Mouse (Mus musculus) brain, embryonic 14.5 days (tissue): ENCODE measurements around the gene Taf4. TPM values are rescaled to one million over a fixed set of nuclear protein-coding genes. Genes with fewer than 3 reads are reported as not detected.

ENCODE experiments used
- DNase-seq: peaks from one replicate; pipeline ENCODE4 v3.0.0-alpha.2; 2011; ENCODE audit warnings: low read depth
- CTCF ChIP-seq: fragments of 200-500 bp; IDR thresholded peaks from 2 replicates; pipeline ENCODE4 v1.5.1; 2012; ENCODE audit warnings: inconsistent platforms, mild to moderate bottlenecking, moderate library complexity, borderline replicate concordance; ENCODE audit not compliant: insufficient read depth, insufficient read length; ENCODE audit errors: extremely low read depth
- POLR2A ChIP-seq: fragments of 200-500 bp; IDR thresholded peaks from 2 replicates; pipeline ENCODE4 v1.6.1; 2012; ENCODE audit warnings: mild to moderate bottlenecking, inconsistent platforms, borderline replicate concordance; ENCODE audit not compliant: poor library complexity, insufficient read depth, insufficient read length, severe bottlenecking; ENCODE audit errors: extremely low read depth
- polyA plus RNA-seq: library from polyadenylated mRNA; depleted of rRNA; stranded (reverse); fragments of >200 nt; gene quantifications from 2 replicates; pipeline ENCODE4 v1.2.3, GENCODE M21; 2012

The Taf4 gene
- polyA plus RNA-seq, 1 experiment: 20.8 TPM

GRCm38 (mm10) chr2:179978250-179978649 is 1.8 kb upstream of the Taf4 start:
- no peak for TF ChIP-seq CTCF
- no peak for TF ChIP-seq POLR2A
- DNase-seq: no peak

DNA sequence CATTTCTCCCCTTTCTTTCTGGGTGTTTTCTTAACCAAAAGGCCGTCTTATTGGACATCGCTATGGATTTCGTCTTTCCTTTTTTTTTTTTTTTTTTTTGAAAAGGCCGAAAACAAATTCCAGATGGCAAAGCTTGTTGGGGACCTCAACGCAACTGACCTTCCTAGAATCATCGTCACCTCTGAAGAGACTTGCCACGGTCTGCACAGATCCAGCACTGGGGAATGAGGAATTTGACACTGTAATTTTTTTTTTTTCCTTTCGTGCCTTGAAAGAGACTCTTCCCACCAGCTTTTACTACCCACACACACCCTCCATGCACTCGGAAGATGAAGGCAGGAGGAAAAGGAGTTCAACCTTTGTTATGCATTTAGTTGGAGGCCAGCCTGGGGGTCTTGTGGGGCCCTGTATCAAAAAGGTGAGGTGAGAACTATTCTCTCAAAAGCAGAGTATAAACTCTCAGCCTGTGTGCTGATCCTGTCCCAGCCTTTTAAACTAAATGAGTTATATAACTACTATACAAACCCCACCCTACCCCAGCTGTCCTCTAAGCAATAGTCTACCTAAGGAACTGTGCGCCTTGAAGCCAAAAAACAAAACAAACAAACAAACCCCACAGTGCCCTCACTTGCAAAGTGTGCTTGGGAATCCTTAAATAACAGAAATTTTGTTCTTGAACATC is 1.0 kb upstream of the Taf4 start:
- TF ChIP-seq CTCF: no peak
- no peak for TF ChIP-seq POLR2A
- no peak for DNase-seq

- no peak for TF ChIP-seq CTCF
- no peak for TF ChIP-seq POLR2A
- no peak for DNase-seq
Observed at GRCm38 (mm10) chr2:179976295-179976627, 185 bp downstream of the Taf4 start.

GRCm38 (mm10) chr2:179975851-179976250 is 595 bp downstream of the Taf4 start:
- TF ChIP-seq POLR2A: no peak
- peak; percentile 17 for DNase-seq

DNA sequence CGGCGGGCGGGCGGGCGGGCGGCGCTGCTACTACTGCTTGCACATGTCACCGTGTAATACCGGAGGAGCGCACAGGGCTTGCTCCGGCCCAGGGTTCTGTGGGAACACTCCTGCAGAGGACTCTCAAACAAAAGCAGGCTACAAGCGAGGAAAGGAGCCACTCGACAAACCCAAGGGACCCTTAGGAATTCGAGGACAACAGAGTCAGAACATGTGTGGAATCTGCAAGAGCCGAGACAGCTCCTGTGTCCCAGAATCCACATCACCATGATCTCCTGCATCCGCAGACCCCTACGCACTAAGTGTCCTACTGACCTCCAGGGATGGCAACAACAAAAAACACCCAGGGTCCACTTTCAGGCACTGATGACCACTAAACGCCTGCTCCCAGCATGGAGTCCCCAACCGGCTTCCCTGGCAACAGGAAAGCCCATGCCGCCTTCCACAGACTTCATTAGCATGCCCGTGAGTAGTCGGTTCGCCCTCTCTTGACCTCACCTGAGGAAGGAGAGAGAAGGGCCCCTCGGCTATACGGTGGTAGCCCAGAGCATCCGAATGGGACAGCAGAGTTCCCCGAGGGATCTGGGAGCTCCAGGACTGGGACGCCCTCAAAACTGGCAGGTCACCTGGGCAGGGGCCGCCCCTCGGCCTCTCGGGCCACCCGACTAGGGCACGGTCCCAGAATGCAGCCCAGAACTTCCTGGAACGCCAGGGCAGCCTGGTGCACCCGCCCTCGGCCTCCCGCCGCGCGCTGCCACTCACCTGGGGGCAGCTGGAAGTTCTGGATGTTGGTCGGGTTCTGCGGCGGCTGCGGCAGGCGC is 1.6 kb downstream of the Taf4 start:
- DNase-seq: peak; percentile 18
- TF ChIP-seq POLR2A (no peak), CTCF (no peak)

- peak; percentile 45 for DNase-seq
- no peak for TF ChIP-seq CTCF
Observed at GRCm38 (mm10) chr2:179973871-179974628, 2.4 kb downstream of the Taf4 start.

DNA sequence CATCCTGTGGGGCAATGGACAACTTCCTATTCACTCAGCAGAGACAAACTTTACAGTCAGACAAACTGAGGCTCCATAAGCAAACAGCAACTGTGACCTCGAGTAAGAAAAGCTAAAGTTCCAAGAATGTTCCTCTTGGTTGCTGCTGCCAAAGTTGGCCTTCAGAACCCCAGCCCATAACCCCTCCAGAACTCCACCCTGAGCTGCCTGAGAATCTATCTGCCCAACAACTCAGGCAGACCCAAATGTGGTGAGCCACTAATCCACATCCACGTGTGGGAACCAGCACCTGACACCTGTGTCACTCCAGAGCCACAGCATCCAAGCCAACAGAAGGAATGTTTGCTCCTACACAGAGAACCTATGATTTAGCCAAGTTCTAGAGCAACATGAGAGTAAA is 4.0 kb downstream of the Taf4 start:
- TF ChIP-seq POLR2A (no peak), CTCF (no peak)
- no peak for DNase-seq

DNA sequence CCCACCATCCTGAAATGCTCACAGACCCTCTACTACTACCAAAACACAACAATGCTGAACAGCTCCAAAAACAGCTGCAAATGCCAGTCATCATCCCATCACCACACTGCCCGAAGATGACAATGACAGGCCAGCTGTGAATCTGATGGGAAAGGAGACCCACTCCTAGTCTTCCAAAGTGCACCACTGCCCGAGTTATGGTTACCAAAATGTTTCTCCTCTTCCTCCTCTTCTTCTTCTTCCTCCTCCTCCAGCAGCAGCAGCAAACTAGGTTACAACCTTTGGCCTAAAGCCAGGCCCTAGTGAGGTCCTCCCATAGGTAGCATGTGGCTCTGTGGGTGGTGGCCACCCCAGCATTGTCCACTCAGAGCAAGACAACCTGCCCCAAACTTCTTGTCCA is 4.6 kb downstream of the Taf4 start:
- TF ChIP-seq CTCF (no peak), POLR2A (no peak)
- no peak for DNase-seq

GRCm38 (mm10) chr2:179969137-179969536 is 7.3 kb downstream of the Taf4 start:
- DNase-seq: no peak

GRCm38 (mm10) chr2:179967633-179968032 is 8.8 kb downstream of the Taf4 start:
- no peak for TF ChIP-seq CTCF
- TF ChIP-seq POLR2A: no peak
- DNase-seq: no peak

More at GRCm38 (mm10) chr2:179969137-179969536, 7.3 kb downstream of the Taf4 start:
- TF ChIP-seq POLR2A (no peak), CTCF (no peak)

DNA sequence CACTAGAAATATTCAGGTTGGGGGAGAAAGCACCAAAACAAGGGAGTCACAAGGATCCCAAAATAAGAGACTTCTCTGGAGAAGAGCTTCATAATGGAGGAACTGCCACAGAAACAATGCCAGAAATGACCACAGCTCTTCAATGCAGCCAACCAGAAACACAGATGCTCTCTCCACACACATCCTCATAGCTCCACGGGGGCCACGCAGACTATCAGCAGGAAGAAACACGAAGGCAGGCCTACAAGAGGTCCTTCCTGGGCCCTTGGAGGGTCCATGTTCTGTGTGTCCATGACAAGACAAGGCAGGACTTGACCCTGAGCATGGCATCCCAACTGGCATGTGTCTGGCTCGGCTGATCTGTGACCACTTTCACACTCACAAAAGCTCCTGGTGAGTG is 15.0 kb downstream of the Taf4 start:
- TF ChIP-seq POLR2A (no peak), CTCF (no peak)
- DNase-seq: no peak
